16 mouse cellular contexts compared by ENCODE assay signal in the genomic region with DNA sequence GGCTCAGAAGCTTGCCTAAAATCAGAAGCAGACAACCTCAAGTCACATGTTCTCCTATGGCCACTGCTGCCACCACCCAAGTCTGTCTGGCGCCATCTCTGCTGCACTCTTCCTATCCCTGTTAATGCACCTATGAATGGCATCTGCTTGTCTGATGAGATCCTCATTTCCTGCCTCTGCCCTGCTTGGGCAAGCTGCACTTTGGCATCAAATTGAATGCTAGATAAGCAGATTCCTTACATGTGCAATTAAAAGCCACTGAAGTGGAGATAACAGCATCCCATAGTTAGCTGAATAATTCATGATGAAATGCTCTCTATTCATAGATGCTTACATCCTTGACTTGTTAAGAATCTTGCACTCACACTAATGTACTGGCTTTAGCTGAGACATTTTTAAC.
DNase-seq lines count a peak whose midpoint lies in the region; ATAC-seq and TF ChIP-seq lines count a peak whose summit lies in the region.
"Had no signal": no experiment of that assay in that cellular context is flagged by ENCODE, and none has a peak within 500 bp of the region (broad histone marks: within the 10 kb centered on the region; RNA-seq: fewer than 3 reads in every experiment).

No protein-coding gene starts in this region.

- H3K27ac ChIP-seq in hindbrain, embryonic 13.5 days, result no peak overlapping the region
- H3K27ac ChIP-seq in midbrain, postnatal 0 days (ENCODE audit: low read depth, low read length), result no peak overlapping the region
- H3K27ac ChIP-seq: limb, embryonic 15.5 days had no signal

- no peak overlapping the region for H3K9ac ChIP-seq in hindbrain, embryonic 13.5 days
- H3K9ac ChIP-seq in midbrain, postnatal 0 days (replicated peaks; ENCODE audit: low read length, poor library complexity, severe bottlenecking), result no peak overlapping the region
- H3K9ac ChIP-seq: limb, embryonic 15.5 days had no signal

- TF ChIP-seq POLR2A in brain, embryonic 14.5 days (IDR thresholded peaks at IDR 0.05; ENCODE audit: borderline replicate concordance, extremely low read depth, insufficient read depth, insufficient read length, poor library complexity, severe bottlenecking), result no peak

- no peaks in the 10 kb centered on the region for H3K27me3 ChIP-seq in hindbrain, embryonic 13.5 days
- H3K27me3 ChIP-seq in midbrain, postnatal 0 days (ENCODE audit: insufficient read depth, low read length), result no peaks in the 10 kb centered on the region
- H3K27me3 ChIP-seq: limb, embryonic 15.5 days had no signal

- no peaks in the 10 kb centered on the region for H3K36me3 ChIP-seq in hindbrain, embryonic 13.5 days
- H3K36me3 ChIP-seq in midbrain, postnatal 0 days (ENCODE audit: insufficient read depth, low read length), result no peaks in the 10 kb centered on the region
- H3K36me3 ChIP-seq: limb, embryonic 15.5 days had no signal

- peak; percentile 52; the same call in 1 of the 2 replicates for ATAC-seq in hindbrain, embryonic 13.5 days (ENCODE audit: low FRiP score)
- ATAC-seq in midbrain, postnatal 0 days (ENCODE audit: low FRiP score), result no peak; the same call in 1 of the 2 replicates
- ATAC-seq: activated CD4-positive, CD25-positive, alpha-beta regulatory T cell, adult 4 months had no signal

- TF ChIP-seq CTCF in brain, embryonic 14.5 days (IDR thresholded peaks at IDR 0.05; ENCODE audit: borderline replicate concordance, extremely low read depth, insufficient read depth, insufficient read length), result no peak
- TF ChIP-seq CTCF in midbrain, postnatal 0 days (IDR thresholded peaks at IDR 0.05), result no peak

- H3K4me1 ChIP-seq in hindbrain, embryonic 13.5 days (replicated peaks), result peaks cover 5% of the 10 kb centered on the region; the same call in 1 of the 2 replicates
- no peaks in the 10 kb centered on the region for H3K4me1 ChIP-seq in midbrain, postnatal 0 days (ENCODE audit: insufficient read depth, low read length)
- H3K4me1 ChIP-seq: limb, embryonic 15.5 days had no signal

- H3K4me3 ChIP-seq in hindbrain, embryonic 13.5 days, result no peak overlapping the region
- H3K4me3 ChIP-seq in midbrain, postnatal 0 days (ENCODE audit: low read depth, low read length), result no peak overlapping the region
- H3K4me3 ChIP-seq: limb, embryonic 15.5 days had no signal

- no peaks in the 10 kb centered on the region for H3K9me3 ChIP-seq in hindbrain, embryonic 13.5 days
- no peaks in the 10 kb centered on the region for H3K9me3 ChIP-seq in midbrain, postnatal 0 days (ENCODE audit: low read length)
- H3K9me3 ChIP-seq: limb, embryonic 15.5 days had no signal

- H3K4me2 ChIP-seq in hindbrain, embryonic 13.5 days, result no peak overlapping the region
- H3K4me2 ChIP-seq in midbrain, postnatal 0 days (ENCODE audit: low read depth, low read length, poor library complexity, severe bottlenecking), result no peak overlapping the region
- H3K4me2 ChIP-seq: heart, embryonic 11.5 days; limb, embryonic 15.5 days had no signal

- 62% methylated on average over 1 of the region's 1 CpGs for WGBS in hindbrain, embryonic 13.5 days
- 84% methylated on average over 1 of the region's 1 CpGs for WGBS in midbrain, postnatal 0 days

- DNase-seq in Muller cell, postnatal 12 days (ENCODE audit: inconsistent ontology term), result peak; percentile 82
- peak; percentile 89 for DNase-seq in brain, embryonic 14.5 days (ENCODE audit: low read depth)
- DNase-seq in midbrain, postnatal 0 days (ENCODE audit: low spot score), result peak; percentile 67
- no peak for DNase-seq in lung, postnatal 14 days
- no peak for DNase-seq in kidney, adult 11 months
- no peak for DNase-seq in layer of hippocampus, adult 9-10 months (ENCODE audit: low spot score)
- DNase-seq: cerebellum, adult 11-12 months; gastrocnemius, postnatal 25 days; heart, postnatal 4 days; kidney, adult 2 months; lung, adult 2 months; thymus, adult 18-20 months had no signal

Comparison
In these comparisons a context has a peak if more than half of its experiments do, and no peak if none do; other contexts are left out.
1. DNase-seq: peak in Muller cell, postnatal 12 days (single experiment), brain, embryonic 14.5 days (single experiment) and midbrain, postnatal 0 days (single experiment); none in lung, postnatal 14 days (single experiment), kidney, adult 11 months (single experiment) and layer of hippocampus, adult 9-10 months (single experiment).